In genomic region chr1:180936610-180937398, GRCm38 (mm10) we compare ENCODE assay signal across 10 mouse cellular contexts. TPM values are rescaled to one million over a fixed set of nuclear protein-coding genes. Genes with fewer than 3 reads are reported as not detected.
A peak's percentile ranks its signal among the peaks of the same experiment; 100 is the strongest.
DNase-seq lines count a peak whose midpoint lies in the region; ATAC-seq and TF ChIP-seq lines count a peak whose summit lies in the region.
"Not testable (repeated sequence)": the region's sequence is repeated elsewhere in the genome, so short reads cannot be mapped to it uniquely, and the experiment has no call there.
"Had no signal": no experiment of that assay in that cellular context is flagged by ENCODE, and none has a peak within 500 bp of the region (broad histone marks: within the 10 kb centered on the region; RNA-seq: fewer than 3 reads in every experiment).

No protein-coding gene starts in this region.

- H3K4me3 ChIP-seq in embryonic facial prominence, embryonic 11.5 days (ENCODE audit: low read depth, low read length) = peak overlapping the region; percentile 19; the same call in 1 of the 2 replicates
- peak overlapping the region; percentile 20 for H3K4me3 ChIP-seq in hindbrain, embryonic 12.5 days
- peak overlapping the region; percentile 52 for H3K4me3 ChIP-seq in lung, adult 2 months (replicated peaks; ENCODE audit: extremely low read depth, low read depth, low read length)

- not testable (repeated sequence) for H3K9ac ChIP-seq in embryonic facial prominence, embryonic 11.5 days (replicated peaks; ENCODE audit: low read length); hindbrain, embryonic 12.5 days

- DNase-seq in MEL-GATA-1-ER (ENCODE audit: extremely low read depth, low read depth) = peak; percentile 63
- not testable (repeated sequence) for DNase-seq in embryonic facial prominence, embryonic 11.5 days (ENCODE audit: low spot score); lung, adult 2 months
- DNase-seq in gastrocnemius, postnatal 14 days = peak; percentile 67
- peak; percentile 49 to 70 for DNase-seq in kidney, postnatal 4 days
- DNase-seq in neural tube, embryonic 10.5 days (ENCODE audit: extremely low spot score, low spot score) = peak; percentile 46
- DNase-seq in testis, postnatal 10 days (ENCODE audit: low spot score) = peak; percentile 63

- ATAC-seq in embryonic facial prominence, embryonic 11.5 days (replicated peaks; ENCODE audit: insufficient number of reproducible peaks, low FRiP score, low TSS enrichment, low read depth) = not testable (repeated sequence)
- peak; percentile 68; the same call in 1 of the 2 replicates for ATAC-seq in hindbrain, embryonic 12.5 days (ENCODE audit: low FRiP score)

- H3K27ac ChIP-seq in embryonic facial prominence, embryonic 11.5 days (replicated peaks; ENCODE audit: low read depth, low read length); hindbrain, embryonic 12.5 days: not testable (repeated sequence)

- WGBS in embryonic facial prominence, embryonic 11.5 days = 2% methylated on average over 33 of the region's 41 CpGs
- WGBS in hindbrain, embryonic 12.5 days = 2% methylated on average over 34 of the region's 41 CpGs
- 7% methylated on average over 41 of the region's 41 CpGs for WGBS in lung, adult 2 months

- intact Hi-C loops in gastrocnemius, postnatal 14 days (cut with DNase I; ENCODE audit: low total_unique reads) = not testable (repeated sequence)

- TF ChIP-seq CTCF in lung, adult 2 months (IDR thresholded peaks at IDR 0.05; ENCODE audit: insufficient read depth, low read length) = not testable (repeated sequence)

- H3K4me1 ChIP-seq in embryonic facial prominence, embryonic 11.5 days (ENCODE audit: control insufficient read depth, insufficient read depth, low read length); lung, adult 2 months (ENCODE audit: control insufficient read depth, insufficient read depth, low read length): not testable (repeated sequence)
- peaks cover 10% of the 10 kb centered on the region for H3K4me1 ChIP-seq in hindbrain, embryonic 12.5 days

- peak overlapping the region; percentile 36 for H3K4me2 ChIP-seq in embryonic facial prominence, embryonic 11.5 days (ENCODE audit: low read depth, low read length)
- H3K4me2 ChIP-seq in hindbrain, embryonic 12.5 days (replicated peaks) = peak overlapping the region; percentile 45

- H3K36me3 ChIP-seq in embryonic facial prominence, embryonic 11.5 days (replicated peaks; ENCODE audit: control insufficient read depth, insufficient read depth, low read depth, low read length); hindbrain, embryonic 12.5 days: not testable (repeated sequence)

- not testable (repeated sequence) for TF ChIP-seq POLR2A in lung, adult 2 months (IDR thresholded peaks at IDR 0.05; ENCODE audit: borderline replicate concordance, extremely low read depth, low read depth, low read length)

- H3K27me3 ChIP-seq in embryonic facial prominence, embryonic 11.5 days (ENCODE audit: control insufficient read depth, insufficient read depth, low read length) = peaks cover 42% of the 10 kb centered on the region
- H3K27me3 ChIP-seq in hindbrain, embryonic 12.5 days = peaks cover 79% of the 10 kb centered on the region

- not testable (repeated sequence) for H3K9me3 ChIP-seq in embryonic facial prominence, embryonic 11.5 days (replicated peaks; ENCODE audit: control insufficient read depth, low read length); hindbrain, embryonic 12.5 days (replicated peaks)

RNA-seq across cellular contexts. Expression of gene Lefty1, which starts 2.0 kb away (rescaled TPM):
- 0.33 and 0.38 TPM in 2 replicates for polyA plus RNA-seq in embryonic facial prominence, embryonic 11.5 days (2014; fragmentation: Nextera tagmentation; extraction: Ambion mirVana)
- total RNA-seq in gastrocnemius, postnatal 14 days (2021) = under 1 TPM; 0.44 to 0.53 TPM
- 0.46 and 1.7 TPM in 2 replicates for polyA plus RNA-seq in hindbrain, embryonic 12.5 days (2016; fragmentation: Nextera tagmentation; extraction: Ambion mirVana)
- 11.4 and 11.5 TPM in 2 replicates for polyA plus RNA-seq in lung, adult 2 months (2012; rRNA removed)

RNA-seq across cellular contexts. Expression of gene Tmem63a, which starts 5.3 kb away (rescaled TPM):
- polyA plus RNA-seq in embryonic facial prominence, embryonic 11.5 days (2014; fragmentation: Nextera tagmentation; extraction: Ambion mirVana) = 3.1 TPM in 2 replicates
- total RNA-seq in gastrocnemius, postnatal 14 days (2021) = 10 to 100 TPM; 11.9 to 12.5 TPM
- 6.9 and 7.2 TPM in 2 replicates for polyA plus RNA-seq in hindbrain, embryonic 12.5 days (2016; fragmentation: Nextera tagmentation; extraction: Ambion mirVana)
- polyA plus RNA-seq in lung, adult 2 months (2012; rRNA removed) = 70.4 and 81.7 TPM in 2 replicates

RNA-seq across cellular contexts. Expression of gene Pycr2, which starts 32.7 kb away (rescaled TPM):
- polyA plus RNA-seq in embryonic facial prominence, embryonic 11.5 days (2014; fragmentation: Nextera tagmentation; extraction: Ambion mirVana) = 92.7 and 106 TPM in 2 replicates
- 10 to 100 TPM; 18.3 to 18.4 TPM for total RNA-seq in gastrocnemius, postnatal 14 days (2021)
- 80.3 and 91.6 TPM in 2 replicates for polyA plus RNA-seq in hindbrain, embryonic 12.5 days (2016; fragmentation: Nextera tagmentation; extraction: Ambion mirVana)
- 36.7 and 43.8 TPM in 2 replicates for polyA plus RNA-seq in lung, adult 2 months (2012; rRNA removed)

RNA-seq across cellular contexts. Expression of gene Lefty2, which starts 43.9 kb away (rescaled TPM):
- polyA plus RNA-seq in embryonic facial prominence, embryonic 11.5 days (2014; fragmentation: Nextera tagmentation; extraction: Ambion mirVana) = 0.08 TPM in 1 of 2 replicates, not detected in the other
- not detected for total RNA-seq in gastrocnemius, postnatal 14 days (2021)
- polyA plus RNA-seq in hindbrain, embryonic 12.5 days (2016; fragmentation: Nextera tagmentation; extraction: Ambion mirVana) = 0.08 TPM in 1 of 2 replicates, not detected in the other
- polyA plus RNA-seq in lung, adult 2 months (2012; rRNA removed) = 0.07 TPM in 1 of 2 replicates, not detected in the other
- total RNA-seq: heart, postnatal 36 days had no signal
- polyA plus RNA-seq: macrophage had no signal
